Mouse (Mus musculus): Measurements from ENCODE around the gene Wipf1.

- TF ChIP-seq CTCF (IDR thresholded peaks at IDR 0.05; ENCODE audit: control insufficient read depth, insufficient read depth, low read length), result no peak
- TF ChIP-seq POLR2A (IDR thresholded peaks at IDR 0.05; ENCODE audit: borderline replicate concordance, control insufficient read depth, low read depth, low read length), result no peak
These were observed 6.7 kb upstream of the Wipf1 start for GRCm38 (mm10) chr2:73536091-73536783.
